Mouse (Mus musculus) G1E (cell line): ENCODE measurements around the gene Micu1.

ENCODE experiments used
- CTCF ChIP-seq: IDR thresholded peaks from 2 replicates; pipeline ENCODE4 v1.5.1; 2012; ENCODE audit warnings: low read depth, low read length, inconsistent platforms, mixed read lengths
- GATA1 ChIP-seq: IDR thresholded peaks from 2 replicates; pipeline ENCODE4 v1.6.1; 2012; ENCODE audit warnings: borderline replicate concordance, low read length, inconsistent platforms, mixed read lengths
- POLR2AphosphoS5 ChIP-seq: IDR thresholded peaks from 2 replicates; pipeline ENCODE4 v1.6.1; 2012; ENCODE audit warnings: low read depth, low read length, inconsistent platforms; ENCODE audit not compliant: insufficient replicate concordance

GRCm38 (mm10) chr10:59743397-59743796 is 41.1 kb downstream of the Micu1 start:
- TF ChIP-seq GATA1 (no peak), CTCF (no peak), POLR2AphosphoS5 (no peak)
